Mouse (Mus musculus) myocyte (in vitro differentiated cells): Measurements from ENCODE around the gene Mroh2a.

Experiments used
- CEBPB ChIP-seq: IDR thresholded peaks from 2 replicates; pipeline ENCODE4 v1.6.1; 2011; ENCODE audit warnings: mild to moderate bottlenecking, moderate library complexity; ENCODE audit not compliant: poor library complexity, insufficient read depth, severe bottlenecking
- E2F4 ChIP-seq: IDR thresholded peaks from one replicate; pipeline ENCODE4 v1.6.1; 2011; ENCODE audit warnings: mild to moderate bottlenecking, control low read depth, moderate library complexity; ENCODE audit not compliant: insufficient read depth
- MAX ChIP-seq: IDR thresholded peaks from one replicate; pipeline ENCODE4 v1.6.1; 2011; ENCODE audit warnings: low read depth, mild to moderate bottlenecking, control low read depth
- MYOD1 ChIP-seq, 3 experiments: IDR thresholded peaks; one replicate each; pipeline ENCODE4 v1.6.1; 2011; ENCODE audit warnings: control low read depth in 2 of 3, low read depth in 2 of 3, mild to moderate bottlenecking in 2 of 3, moderate library complexity in 1 of 3; ENCODE audit not compliant: insufficient read length in 2 of 3, control insufficient read depth in 1 of 3
- MYOG ChIP-seq, 3 experiments: IDR thresholded peaks; one replicate each; pipeline ENCODE4 v1.6.1; 2011; ENCODE audit warnings: control low read depth in 2 of 3, low read depth in 2 of 3, mild to moderate bottlenecking in 2 of 3; ENCODE audit not compliant: insufficient read length in 2 of 3, control insufficient read depth in 1 of 3, insufficient read depth in 1 of 3
- POLR2A ChIP-seq: IDR thresholded peaks from one replicate; pipeline ENCODE4 v1.6.1; 2011; ENCODE audit warnings: low read depth, mild to moderate bottlenecking, control low read depth, moderate library complexity; ENCODE audit not compliant: insufficient read length
- POLR2AphosphoS2 ChIP-seq: IDR thresholded peaks from one replicate; pipeline ENCODE4 v1.6.1; 2011; ENCODE audit warnings: low read depth, control low read depth; ENCODE audit not compliant: insufficient read length
- REST ChIP-seq: IDR thresholded peaks from one replicate; pipeline ENCODE4 v1.6.1; 2011; ENCODE audit warnings: mild to moderate bottlenecking, control low read depth, moderate library complexity; ENCODE audit not compliant: insufficient read depth, insufficient read length
- SRF ChIP-seq: IDR thresholded peaks from one replicate; pipeline ENCODE4 v1.6.1; 2011; ENCODE audit warnings: low read depth; ENCODE audit not compliant: control insufficient read depth, insufficient read length
- TCF12 ChIP-seq: IDR thresholded peaks from one replicate; pipeline ENCODE4 v1.6.1; 2011; ENCODE audit warnings: mild to moderate bottlenecking, control low read depth; ENCODE audit not compliant: poor library complexity, insufficient read depth, severe bottlenecking
- TCF3 ChIP-seq: IDR thresholded peaks from one replicate; pipeline ENCODE4 v1.6.1; 2011; ENCODE audit warnings: low read depth, control low read depth; ENCODE audit not compliant: insufficient read length
- USF1 ChIP-seq: IDR thresholded peaks from one replicate; pipeline ENCODE4 v1.6.1; 2011; ENCODE audit warnings: low read depth, mild to moderate bottlenecking, control low read depth, moderate library complexity

- TF ChIP-seq POLR2A (no peak), POLR2AphosphoS2 (no peak), MAX (no peak), E2F4 (no peak), USF1 (no peak), MYOG (IDR thresholded peaks at IDR 0.05; ENCODE audit: control insufficient read depth in 1 of 3, insufficient read depth in 1 of 3, insufficient read length in 2 of 3, low read depth in 2 of 3) (no peak), TCF12 (no peak), MYOD1 (IDR thresholded peaks at IDR 0.05; ENCODE audit: control insufficient read depth in 1 of 3, insufficient read length in 2 of 3, low read depth in 2 of 3) (no peak), REST (no peak), SRF (no peak), CEBPB (no peak), TCF3 (no peak)
Measured at GRCm38 (mm10) chr1:88248658-88249057, 21.9 kb downstream of the Mroh2a start.
